Mouse (Mus musculus) adrenal gland, postnatal 4 days (tissue): ENCODE data around the gene Ap1g2. TPM values are rescaled to one million over a fixed set of nuclear protein-coding genes. Genes with fewer than 3 reads are reported as not detected.

Source experiments
- DNase-seq, 2 experiments: peaks; one replicate each; pipeline ENCODE4 v3.0.0; 2021 to 2022; ENCODE audit warnings: low spot score in 2 of 2, mixed read lengths in 2 of 2
- total RNA-seq, 2 experiments: library from RNA; stranded (reverse); gene quantifications; 2 replicates each; pipeline ENCODE4 v1.2.3; 2021

Gene Ap1g2
- total RNA-seq, 2 experiments from 2014 or later = 30.3 to 34.0 TPM

DNA sequence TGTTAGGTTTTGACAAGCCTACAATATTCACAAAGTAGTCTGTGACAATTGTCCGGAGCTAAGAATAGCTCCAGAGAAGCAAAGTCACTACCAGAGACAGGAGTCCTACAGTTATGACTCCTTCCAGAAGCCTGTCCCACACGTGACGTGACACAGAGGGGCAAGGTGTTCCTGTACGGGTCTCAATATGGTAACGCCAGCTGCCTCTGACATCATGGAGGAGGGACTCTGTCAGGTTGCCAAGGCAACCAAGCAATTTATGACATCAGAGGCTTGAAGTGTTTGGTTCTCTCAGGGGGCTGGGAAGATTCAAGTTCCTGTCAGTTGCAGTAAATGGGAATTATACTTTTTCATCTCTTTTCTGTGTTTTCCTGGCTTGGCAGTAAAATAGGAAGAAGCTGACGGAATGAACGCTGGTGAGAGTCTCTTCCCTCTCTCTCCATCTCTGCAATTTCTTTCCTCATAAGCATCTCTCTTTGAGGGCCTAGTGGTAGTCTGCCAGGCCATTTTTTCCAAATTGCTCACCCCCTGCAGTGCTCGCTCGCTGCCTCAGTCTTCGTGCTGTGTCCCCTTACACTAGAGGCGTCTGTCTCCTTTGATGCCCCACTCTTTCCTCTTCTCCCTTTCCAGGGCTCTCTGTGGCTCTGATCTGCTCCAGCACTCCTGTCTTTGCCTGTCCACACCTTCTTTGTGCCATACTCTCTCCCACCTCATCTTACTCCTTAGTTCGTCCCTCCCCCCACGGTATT lies 17.0 kb downstream of the Ap1g2 start:
- no peak for DNase-seq

DNA sequence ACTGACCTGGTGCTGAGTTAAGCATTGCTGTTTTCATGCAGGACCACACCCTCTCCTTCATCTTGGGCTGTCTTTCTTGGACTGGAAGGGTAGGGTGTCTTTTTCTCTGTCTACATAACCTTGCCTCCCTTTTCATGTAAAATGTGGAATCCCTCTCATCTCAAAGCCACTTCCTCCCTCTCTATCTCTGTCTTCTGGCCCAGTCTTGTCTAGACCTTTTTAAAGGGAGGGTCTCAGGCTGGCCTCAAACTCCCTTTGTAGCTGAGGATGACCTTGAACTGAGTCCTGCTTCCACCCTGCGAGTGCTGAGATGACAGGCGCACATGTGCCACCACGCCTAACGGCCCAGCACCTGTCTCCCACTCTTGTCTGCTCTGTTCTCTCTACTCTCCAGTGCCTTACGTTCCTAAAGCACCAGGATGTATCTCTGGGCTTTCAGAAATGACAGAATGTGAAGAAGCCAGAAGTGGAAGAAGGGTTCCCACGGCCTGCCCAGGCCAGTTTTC lies 20.3 kb downstream of the Ap1g2 start:
- DNase-seq = no peak

DNA sequence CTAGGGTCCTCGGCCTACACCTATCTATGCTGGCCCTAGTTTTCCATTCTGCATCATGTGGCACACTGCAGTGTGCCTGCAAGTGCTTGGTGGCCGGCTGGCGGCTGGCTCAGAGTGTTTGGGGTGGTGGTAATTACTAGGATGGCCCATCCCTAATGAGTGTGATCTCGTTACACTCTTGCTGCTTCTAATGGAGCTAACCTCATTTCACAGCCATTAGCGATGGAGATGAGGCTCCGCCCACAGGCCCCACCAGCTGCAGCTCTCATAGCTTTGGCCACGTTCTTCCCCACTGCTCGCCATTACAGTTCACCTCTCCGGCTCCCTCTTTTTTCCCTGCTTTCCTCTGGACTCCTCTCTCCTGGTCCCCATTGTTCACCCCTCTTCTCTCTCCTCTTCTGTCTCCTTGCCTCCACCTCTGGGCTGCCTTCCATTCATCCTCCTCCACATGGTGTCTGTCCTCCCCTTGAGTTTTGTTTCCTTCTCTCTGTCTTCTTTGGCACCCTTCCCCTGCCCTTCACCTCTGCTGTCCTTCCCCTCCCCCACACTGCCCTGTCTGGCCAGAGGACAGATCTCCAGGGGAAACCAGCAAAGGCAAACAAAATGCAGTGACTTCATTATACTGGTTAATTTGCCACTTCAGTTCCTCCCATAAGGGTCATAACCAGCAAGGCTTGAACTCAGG lies 20.9 kb downstream of the Ap1g2 start:
- DNase-seq = no peak

DNA sequence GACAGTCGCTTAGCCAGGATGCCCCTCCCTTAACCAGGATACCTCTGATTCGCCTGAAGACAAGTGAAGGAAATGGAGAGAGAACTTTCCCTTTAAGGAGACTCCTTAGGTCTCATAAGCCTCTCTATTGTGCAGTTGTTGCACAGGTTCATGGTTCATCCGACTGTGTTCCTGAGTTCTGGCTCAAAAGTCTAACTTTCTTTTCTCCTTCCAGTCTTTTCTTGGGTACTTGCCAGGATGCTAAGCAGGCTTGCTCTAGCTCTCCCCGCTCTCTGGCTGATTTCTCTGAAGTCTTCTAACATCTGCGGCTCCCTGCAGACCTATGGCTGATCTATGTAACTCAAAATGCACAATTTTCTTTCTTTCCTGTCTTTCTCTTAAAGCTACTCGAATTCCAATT lies 22.9 kb downstream of the Ap1g2 start:
- DNase-seq = no peak

DNA sequence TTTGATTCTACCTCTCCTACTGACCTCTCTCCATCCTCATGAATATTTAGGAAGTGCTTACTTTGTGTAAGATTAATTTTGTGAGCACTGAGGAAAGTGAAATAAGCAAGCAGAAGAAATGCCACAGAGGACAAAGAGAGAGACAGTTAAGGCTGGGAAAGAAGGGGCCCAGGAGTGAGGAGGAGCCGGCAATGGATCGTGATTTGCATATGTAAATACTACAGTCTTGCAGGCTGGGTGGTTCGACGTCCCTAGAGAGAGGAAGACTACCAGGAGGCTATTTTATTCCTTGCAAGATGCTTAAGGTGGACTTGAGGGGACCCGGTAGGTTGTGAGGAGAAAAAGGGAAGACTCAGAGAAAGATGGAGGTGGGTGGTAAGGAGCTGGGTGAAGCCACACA lies 25.3 kb downstream of the Ap1g2 start:
- no peak for DNase-seq

DNA sequence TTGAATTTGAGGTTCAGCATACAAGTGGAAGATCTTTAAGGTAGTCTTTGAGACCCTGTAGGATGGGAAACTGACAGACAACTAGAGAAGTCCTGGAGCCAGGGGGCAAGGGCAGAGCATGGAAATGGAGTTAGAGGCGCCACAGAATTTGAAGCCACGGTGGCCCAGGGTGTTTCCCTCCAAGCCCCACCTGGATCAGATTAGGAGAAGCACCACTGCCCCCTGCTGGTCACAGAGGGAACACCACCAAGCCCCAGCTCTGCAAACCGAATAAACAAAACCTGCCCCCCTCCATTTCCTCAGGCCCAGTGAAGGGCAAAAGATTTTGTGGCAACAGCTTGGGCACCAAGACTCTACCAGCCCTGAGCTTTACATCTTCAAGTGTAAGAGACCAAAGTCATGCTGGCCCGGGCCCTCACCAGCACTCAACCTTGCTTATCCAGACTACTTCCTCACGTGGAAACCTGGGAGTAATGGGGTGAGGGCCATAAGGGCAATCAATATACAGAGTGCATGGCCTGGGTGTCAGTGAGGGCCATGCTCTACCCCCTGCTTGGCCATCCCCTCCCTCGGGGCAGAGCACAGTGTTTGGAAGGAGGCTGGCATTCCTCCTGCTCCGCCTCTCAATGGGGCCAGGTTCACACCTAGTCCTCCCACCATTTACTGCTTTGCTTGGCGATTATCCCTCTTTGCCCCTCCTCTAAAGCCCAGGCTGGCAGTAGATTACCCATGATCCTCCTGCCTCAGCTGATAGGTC lies 27.0 kb downstream of the Ap1g2 start:
- peak in 1 of 2 experiments; percentile 53 for DNase-seq

DNA sequence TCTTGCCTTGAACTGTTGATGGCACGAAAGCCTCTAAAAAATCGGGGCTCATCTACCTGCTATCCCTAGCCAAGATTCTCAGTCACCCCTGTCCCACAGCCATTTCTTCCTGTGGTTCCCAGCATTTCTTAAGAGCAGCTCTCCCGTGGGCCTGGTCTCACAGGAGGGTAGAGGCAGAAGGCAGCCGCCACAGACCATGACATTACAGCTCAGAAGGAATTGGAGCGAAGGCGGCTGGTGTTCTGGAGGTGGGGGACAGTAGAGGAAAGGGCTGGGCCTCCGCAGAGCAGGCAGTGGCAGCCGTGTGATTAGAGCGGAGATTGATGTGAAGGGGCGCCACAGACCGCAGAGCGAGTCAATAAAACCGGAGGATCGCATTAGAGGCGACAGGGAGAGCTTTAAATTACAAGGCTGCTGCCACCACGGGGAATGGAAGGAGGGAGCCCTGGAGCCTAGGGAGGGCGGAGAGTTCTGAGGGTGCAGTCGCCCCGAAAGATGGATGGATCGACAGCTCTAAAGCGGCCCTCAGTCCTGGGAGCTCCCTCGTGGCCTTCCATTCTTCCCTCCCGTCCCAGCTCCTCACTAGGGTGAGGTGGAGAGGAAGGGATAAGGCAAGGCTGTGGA lies 27.9 kb downstream of the Ap1g2 start:
- no peak for DNase-seq

DNA sequence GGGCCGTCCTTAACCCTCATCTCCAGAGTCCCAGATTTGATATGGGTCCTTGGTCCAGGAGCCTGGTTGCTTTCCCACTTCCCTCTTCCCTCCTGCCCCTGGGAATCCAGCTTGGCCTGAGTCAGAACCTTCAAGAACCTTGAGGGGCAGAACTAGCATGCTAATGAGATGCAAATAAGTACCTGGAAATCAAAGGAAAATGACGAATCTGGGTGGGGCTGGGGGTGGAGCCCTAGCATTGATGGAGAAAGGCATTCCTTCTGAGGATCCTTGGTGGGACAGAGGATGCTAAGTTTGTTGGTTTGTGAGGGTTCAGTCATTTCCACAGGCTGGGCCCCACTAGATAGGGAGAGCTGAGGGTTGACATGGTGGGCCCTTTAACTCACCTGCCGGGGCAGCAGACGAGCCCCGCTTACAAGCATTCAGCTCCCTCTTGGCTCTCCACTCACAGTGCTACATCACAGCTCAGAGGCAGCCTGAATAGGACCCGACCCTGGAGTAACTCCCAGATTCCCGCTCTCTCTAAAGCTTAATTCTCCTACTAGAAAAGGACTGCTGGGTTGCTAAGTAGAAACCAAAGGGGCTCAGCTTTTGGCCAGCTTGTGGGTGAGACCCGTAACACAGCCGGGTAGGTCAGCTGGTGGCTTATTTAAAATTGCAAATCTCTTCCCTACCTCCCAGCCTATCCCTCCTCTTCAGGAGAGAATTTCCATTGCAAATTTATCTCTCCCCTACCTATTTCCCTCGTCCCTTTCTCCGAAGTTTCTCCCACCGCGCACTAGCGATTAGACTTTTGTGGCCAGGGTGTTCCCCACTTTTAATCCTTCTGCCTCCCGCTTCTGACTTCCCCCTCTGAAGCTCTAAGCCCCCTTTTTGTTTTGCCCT lies 28.7 kb downstream of the Ap1g2 start:
- DNase-seq = no peak

DNA sequence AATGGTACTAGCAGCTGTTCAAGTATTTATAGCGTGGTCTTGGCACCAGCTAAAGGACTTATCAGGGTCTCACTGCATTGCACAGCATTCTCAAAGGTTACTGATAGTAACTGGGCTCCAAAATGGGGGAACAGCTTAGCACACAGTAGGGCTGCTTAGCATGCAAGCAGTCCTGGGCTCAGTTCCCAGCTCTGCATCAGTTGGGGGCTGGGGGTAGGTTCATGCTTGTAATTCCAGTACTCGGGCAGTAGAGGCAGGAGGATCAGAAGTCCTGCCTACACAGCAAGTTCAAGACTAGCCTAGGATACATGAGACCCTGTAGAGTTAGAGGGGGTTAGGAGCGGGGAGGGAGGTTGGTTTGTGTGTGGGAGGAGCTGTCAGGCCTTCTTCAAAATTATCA lies 29.4 kb downstream of the Ap1g2 start:
- DNase-seq = no peak

DNA sequence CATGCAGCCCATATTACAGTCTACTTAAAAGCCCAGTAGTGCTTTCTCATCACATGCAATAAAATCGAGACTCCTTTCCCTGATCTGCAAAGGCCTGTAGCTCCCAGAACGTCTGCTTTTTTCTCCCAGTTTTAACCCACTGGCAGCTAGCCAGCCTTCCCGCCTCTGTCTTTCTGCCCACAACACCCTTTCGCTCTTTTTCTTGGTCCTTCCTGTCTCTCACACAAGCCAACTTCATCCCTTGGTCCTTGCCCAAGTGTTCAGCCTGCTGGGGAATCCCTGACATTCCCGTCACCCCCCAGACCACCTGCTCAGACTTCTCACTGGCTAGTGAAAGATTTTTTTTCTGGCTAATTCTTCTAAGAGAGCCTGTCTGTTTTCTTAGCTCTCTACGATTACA lies 30.2 kb downstream of the Ap1g2 start:
- DNase-seq = no peak

DNA sequence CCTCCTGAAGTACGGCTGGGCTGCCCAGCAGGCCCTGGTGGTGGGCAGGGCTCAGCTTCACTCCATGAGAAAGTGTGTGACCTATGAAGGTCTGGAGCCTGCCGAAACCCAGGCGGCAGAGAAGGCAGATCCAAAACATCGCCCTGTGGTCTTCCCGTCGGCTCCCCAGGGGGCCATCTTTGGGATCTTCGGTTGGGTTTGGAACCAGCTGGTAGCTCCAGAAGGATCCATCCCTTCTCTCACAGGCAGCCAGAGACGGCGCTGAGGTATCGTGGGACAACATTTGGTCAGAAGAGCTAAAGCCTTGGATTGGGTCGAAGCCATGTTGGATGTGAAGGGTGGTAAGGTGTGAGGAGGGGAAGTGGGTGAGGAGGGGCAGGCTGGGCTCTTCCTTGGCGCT lies 32.0 kb downstream of the Ap1g2 start:
- no peak for DNase-seq

DNA sequence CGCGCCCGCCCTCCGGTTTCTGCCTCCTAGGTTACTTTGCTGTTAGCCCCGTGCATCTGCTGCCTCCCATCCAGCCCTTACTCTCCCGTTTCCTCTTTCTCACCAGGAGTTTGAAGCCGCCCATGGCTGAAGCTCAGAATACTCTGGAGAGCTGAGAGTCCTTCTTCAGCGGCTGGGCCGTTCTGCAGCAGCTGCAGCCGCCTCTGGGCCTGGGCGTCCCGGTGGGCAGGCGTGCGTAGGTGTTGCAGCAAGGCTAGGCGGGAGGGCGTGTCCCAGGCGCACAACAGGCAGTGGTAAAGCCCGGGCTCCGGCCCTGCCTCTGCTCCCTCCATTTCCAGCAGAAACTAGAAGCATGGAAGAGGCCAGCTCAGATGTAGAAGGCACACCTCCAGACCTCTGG lies 34.6 kb downstream of the Ap1g2 start:
- DNase-seq = no peak

DNA sequence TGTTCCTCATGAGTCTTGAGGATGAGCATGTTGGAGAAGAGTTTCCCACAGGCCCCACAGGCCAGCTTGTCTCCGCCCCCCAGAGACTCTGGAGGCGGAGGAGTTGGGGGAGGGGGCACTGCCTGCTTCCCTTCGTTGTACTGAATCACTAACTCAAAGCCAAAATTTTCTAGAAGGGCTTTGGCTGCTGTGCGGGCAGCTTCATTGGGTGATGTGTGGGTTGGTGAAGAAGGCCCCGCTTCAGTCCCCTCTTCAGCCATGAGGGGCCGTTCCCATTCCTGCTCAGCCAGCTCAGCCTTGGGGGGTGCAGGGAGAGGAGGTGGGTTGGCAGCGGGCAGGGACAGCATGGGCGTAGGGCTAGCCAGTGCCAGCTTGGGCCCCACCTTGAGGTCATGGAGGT lies 40.4 kb downstream of the Ap1g2 start:
- no peak for DNase-seq

DNA sequence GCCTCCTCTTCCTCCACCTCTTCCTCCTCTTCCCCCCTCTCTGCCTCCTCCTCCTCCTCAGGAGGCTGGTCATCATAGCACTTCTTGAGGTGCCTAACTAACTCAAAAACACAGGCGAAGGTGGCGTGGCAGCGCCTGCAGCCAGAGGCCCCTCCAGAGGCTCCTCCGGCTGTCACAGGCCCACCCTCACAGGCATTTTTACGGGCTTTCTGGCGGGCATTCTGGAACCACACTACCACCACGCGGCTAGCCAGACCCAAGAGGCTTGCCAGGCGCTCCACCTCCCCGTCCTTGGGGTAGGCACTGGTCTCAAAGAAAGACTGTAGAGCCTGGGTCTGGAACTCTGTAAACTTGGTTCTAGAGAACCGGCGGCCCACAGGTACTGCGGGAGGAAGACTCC lies 41.0 kb downstream of the Ap1g2 start:
- DNase-seq = no peak

DNA sequence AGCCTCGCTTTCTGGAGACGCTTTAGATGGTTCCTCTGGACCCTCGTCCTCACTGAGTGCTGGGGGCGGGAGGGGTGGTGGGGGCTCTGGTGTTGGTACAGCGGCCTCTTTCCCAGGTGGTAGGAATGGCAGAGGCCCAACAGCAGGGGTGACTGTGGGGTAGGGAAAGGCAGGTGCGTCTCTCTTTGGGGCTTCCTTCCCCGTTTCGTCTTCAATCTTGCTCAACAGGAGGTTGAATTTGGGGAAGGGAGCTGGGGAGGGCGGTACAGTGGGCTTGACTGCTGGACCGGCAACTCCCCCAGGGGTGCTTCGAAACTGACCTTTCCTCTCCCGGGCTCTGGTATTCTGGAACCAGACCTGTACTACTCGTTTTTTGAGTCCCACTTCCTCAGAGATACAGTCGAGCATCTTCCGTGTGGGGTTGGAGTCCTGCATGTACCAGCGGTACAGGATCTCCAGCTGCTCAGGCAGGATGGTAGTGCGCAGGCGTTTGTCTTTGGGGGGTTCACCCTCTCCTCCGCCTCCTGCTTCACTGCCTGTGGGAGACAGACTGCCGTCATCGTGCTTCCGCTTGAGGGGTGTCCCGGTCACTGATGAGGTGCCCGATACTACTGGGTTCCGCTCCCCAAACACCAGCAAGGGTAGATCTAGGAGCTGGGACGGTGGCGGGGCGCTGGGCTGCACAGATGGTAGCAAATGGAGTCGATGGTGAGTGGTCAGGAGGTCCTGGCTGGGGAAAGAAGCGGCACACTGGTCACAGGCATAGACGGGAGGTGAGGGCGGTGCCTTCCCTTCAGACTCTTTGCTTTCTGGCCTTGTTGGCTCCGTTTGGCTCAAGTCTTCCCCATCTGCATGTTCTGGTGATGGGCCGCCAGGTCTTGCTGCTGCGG lies 41.7 kb downstream of the Ap1g2 start:
- no peak for DNase-seq

DNA sequence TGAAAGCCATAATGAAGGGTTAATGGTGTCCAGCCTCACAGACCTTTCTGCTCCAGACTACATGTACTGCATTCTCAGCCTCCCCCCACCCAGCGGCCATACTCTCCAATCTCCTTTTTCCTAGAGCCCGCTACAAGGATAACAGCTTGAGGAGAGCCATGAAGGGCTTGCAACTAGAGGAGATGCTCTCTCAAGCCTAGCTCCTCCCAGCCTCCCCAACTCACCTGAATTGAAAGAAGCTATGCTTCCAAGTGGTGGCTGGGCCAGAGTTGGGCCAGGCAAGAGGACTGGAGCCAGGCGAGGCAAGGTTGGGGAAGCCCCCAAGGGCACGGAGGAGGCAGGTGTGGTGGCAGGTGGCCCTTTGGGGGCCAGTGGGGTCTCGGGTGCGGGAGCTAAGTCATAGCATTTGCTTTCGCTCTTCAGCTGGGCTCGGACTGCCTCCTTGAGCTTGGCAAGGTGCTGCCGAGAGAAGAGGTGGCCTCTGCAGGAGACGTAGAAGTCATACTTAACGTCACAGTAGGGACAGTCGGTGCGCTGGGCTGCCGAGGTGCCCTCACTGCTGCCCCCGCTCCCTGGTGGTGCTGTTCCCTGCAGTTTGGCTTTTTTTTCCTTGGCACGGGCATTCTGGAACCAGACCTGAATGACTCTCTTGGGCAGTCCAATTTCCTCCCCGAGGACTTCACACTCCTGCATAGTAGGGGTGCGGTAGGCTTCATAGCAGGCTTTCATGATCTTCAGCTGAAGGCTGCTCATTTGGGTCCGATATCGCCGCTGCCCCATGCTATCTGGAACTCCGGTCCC lies 42.6 kb downstream of the Ap1g2 start:
- DNase-seq = no peak

DNA sequence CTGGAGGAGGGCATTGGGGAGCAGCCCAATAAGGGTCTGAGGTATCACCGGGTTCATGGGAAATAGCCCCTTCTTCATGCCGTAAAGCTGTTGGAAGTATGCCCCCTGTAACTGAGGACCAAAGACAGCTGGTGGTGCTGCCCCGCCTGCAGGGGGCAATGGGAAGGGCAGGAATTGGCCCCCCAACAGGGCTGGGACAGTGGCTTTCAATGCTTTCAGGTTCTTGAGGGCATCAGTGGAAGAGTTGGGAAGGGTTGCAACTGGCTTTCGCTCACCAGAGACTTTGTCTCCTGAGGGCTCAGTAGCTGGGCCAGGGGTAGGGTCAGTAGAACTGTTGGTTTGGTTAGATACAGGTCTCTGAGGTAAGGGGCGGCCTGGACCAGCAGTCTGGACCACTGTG lies 43.3 kb downstream of the Ap1g2 start:
- DNase-seq = no peak

DNA sequence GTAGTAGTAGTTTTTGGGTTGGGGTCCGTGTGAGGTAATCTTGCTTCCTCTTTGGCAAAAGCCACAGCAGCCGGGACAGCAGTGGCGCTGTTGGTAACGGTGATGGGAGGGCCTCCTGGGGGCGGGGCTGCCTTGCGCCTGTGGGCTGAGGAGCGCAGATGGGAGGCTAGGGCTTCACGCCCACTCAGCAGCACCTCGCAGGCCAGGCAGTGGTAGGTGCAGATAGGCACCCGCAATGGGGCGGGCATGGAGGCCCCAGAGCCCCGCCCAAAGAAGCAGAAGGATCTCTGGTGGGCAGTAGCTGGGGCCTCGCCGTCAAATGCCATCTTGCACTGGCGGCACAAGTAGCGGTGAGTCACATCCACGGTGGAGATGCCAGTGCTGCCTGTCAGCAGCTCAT lies 43.8 kb downstream of the Ap1g2 start:
- no peak for DNase-seq

DNA sequence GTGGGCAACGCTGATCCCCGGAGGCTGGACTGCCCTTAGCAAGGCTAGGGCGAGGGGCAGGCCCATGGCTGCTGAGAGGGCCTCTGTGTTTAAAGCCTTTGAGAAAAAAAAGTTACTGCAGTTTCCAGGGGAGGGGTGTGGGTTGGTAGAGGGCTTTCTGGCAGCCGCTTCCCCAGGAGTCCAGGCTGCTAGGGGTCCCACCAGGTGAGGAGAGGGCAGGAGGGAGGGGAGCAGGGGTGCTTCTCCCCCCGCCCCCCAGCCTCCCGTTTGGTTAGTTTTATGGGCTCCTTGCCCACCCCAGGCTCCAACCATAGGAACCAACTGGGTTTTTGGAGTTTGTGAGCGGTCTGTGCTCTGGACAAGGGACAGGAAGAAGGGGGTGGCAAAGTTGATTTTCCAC lies 44.5 kb downstream of the Ap1g2 start:
- DNase-seq = no peak
